Mouse (Mus musculus): ENCODE results near the gene Actr5. TPM values are rescaled to one million over a fixed set of nuclear protein-coding genes. Genes with fewer than 3 reads are reported as not detected.
A peak's percentile ranks its signal among the peaks of the same experiment; 100 is the strongest.

Gene Actr5
- polyA plus RNA-seq, 1 experiment: 14.0 TPM

DNA sequence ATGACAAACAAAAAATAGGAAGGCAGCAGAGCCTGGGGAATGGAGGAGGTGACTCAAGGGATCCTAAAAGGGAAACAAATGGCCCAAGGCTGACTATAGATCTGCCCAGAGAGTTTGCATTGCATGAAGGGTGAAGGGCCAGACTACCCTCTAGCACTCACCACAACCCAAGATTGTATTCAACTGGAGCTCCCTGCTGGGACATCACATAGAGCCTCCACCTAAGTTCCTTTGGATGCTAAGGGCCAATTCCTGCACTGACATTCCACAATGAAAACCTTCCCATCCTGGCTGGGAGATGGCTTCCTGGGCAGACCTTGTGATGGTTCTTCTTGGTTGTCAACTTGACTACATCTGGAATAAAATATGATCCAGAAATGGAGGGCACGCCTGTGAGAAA is 23.4 kb upstream of the Actr5 start:
- no peak for DNase-seq (ENCODE audit: low read depth)
- TF ChIP-seq POLR2A (IDR thresholded peaks at IDR 0.05; ENCODE audit: borderline replicate concordance, extremely low read depth, insufficient read depth, insufficient read length, poor library complexity, severe bottlenecking): no peak
- TF ChIP-seq CTCF (IDR thresholded peaks at IDR 0.05; ENCODE audit: borderline replicate concordance, extremely low read depth, insufficient read depth, insufficient read length): no peak

DNA sequence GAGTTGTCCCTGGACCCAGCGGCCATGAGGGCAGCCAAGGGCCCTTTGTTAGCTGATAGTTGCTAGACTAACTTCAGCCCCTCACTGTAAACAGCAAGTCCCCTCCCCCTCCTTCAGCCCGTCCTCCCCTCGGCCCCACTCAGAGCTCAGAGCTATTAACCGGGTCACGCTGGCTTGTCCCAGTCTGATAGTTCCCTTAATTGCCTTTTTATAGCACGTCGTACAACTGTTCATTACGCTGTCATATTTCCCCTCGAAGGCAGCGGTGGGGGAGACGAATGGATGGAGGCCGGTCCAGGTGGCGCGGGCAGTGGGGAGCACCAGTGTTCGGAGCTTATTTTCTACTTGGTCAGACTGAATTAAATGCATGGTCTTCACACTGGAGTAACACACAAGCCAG is 22.0 kb upstream of the Actr5 start:
- no peak for TF ChIP-seq POLR2A (IDR thresholded peaks at IDR 0.05; ENCODE audit: borderline replicate concordance, extremely low read depth, insufficient read depth, insufficient read length, poor library complexity, severe bottlenecking)
- no peak for TF ChIP-seq CTCF (IDR thresholded peaks at IDR 0.05; ENCODE audit: borderline replicate concordance, extremely low read depth, insufficient read depth, insufficient read length)
- peak; percentile 83 for DNase-seq (ENCODE audit: low read depth)

DNA sequence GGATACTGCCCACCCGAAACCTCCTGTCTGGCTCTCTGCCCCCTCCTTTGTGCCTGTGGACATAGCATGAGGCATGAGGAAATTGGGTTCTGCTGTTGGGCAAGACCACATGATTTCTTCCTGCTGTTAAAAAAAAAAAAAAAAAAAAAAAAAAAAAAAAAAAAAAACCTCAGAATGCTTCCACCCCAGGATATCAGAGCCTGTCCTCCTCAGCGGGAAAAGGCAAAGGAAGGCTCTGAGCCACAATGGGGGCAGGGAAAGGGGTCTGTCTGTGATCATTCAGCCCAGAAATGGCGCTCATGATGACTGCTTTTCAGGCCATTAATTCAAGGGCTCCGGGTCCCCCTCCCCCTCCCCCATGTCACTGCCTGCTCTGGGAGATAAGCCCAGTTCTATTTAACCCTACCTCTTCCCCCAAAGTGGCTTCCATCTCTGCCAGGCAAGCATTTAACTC is 18.1 kb upstream of the Actr5 start:
- TF ChIP-seq POLR2A (IDR thresholded peaks at IDR 0.05; ENCODE audit: borderline replicate concordance, extremely low read depth, insufficient read depth, insufficient read length, poor library complexity, severe bottlenecking): no peak
- no peak for TF ChIP-seq CTCF (IDR thresholded peaks at IDR 0.05; ENCODE audit: borderline replicate concordance, extremely low read depth, insufficient read depth, insufficient read length)
- peak; percentile 95 for DNase-seq (ENCODE audit: low read depth)

DNA sequence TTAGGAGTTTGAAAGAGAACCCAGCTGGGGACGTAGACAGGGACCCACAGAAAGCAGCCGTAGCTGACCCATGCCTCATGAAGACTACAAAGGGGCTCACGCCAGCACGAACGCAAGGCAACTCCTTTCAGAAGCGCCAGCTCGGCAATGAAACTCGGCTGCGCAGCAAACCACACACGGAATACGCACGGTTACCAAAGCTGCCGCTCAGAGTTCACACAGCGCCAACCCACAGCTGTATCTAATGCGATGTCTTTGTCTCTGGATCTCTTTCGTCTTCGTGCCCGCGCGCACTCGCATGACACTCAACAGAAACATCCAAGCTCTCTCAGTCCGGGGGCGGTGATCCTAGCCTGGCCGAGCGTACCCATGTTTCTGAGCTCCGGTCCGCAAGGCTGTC is 15.0 kb upstream of the Actr5 start:
- DNase-seq (ENCODE audit: low read depth): peak; percentile 72
- TF ChIP-seq POLR2A (IDR thresholded peaks at IDR 0.05; ENCODE audit: borderline replicate concordance, extremely low read depth, insufficient read depth, insufficient read length, poor library complexity, severe bottlenecking) (no peak), CTCF (IDR thresholded peaks at IDR 0.05; ENCODE audit: borderline replicate concordance, extremely low read depth, insufficient read depth, insufficient read length) (no peak)

DNA sequence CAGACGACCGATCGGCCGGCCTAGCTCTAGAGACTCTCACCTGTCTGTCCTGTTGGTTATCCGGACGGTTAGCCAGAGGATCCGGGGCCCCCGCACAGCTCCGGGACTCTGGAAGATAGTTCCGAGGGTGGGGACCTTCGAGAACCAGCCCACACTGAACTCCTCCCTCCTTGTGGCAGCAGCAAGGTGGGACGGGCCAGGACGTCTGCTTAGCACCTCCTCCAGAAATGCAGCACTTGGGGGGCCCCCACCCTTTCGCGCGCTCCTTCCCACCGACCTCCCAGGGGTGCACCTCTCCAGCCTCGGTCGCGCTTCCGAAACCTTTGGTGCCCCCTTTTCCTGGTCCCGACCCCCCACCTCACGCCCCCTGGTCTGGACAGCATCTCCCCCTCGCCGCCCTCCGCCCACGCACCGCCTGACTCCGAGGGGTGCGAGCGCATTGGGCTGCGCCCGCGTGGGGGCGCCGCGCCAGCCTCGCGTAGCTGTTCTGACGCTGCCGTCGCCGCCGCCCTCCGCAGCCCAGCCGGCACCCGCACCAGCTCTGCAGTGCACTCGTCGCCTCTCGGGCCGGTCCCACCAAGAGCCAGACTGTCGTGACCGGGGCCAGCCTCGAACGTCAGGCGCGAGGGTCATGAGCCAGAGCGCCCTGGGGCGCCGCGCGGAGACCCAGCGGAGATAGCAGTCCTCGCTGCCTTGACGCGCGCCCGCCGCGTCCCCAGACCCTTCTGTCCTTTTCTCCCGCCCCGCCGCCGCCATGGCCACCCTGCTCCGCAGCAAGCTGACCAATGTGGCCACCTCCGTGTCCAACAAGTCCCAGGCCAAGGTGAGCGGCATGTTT is 14.0 kb upstream of the Actr5 start, which contains the start of gene Slc32a1:
Gene Slc32a1, plus strand, starts transcription at position 280 of the 838 bp plus-strand sequence.
- TF ChIP-seq POLR2A (IDR thresholded peaks at IDR 0.05; ENCODE audit: borderline replicate concordance, extremely low read depth, insufficient read depth, insufficient read length, poor library complexity, severe bottlenecking) (0 out of 2 replicates have a peak, but pooled peaks have one; percentile 29), CTCF (IDR thresholded peaks at IDR 0.05; ENCODE audit: borderline replicate concordance, extremely low read depth, insufficient read depth, insufficient read length) (no peak)
- DNase-seq (ENCODE audit: low read depth): peak; percentile 90

DNA sequence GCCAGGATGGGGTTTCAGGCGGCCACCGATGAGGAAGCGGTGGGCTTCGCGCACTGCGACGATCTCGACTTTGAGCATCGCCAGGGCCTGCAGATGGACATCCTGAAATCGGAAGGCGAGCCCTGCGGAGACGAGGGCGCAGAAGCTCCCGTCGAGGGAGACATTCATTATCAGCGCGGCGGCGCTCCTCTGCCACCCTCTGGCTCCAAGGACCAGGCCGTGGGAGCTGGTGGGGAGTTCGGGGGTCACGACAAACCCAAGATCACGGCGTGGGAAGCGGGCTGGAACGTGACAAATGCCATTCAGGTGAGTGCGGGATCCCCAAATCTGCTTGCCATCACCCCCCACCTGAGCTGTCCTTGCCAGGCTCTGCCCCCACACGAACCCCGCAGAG is 13.4 kb upstream of the Actr5 start:
- no peak for DNase-seq (ENCODE audit: low read depth)
- TF ChIP-seq CTCF (IDR thresholded peaks at IDR 0.05; ENCODE audit: borderline replicate concordance, extremely low read depth, insufficient read depth, insufficient read length) (no peak), POLR2A (IDR thresholded peaks at IDR 0.05; ENCODE audit: borderline replicate concordance, extremely low read depth, insufficient read depth, insufficient read length, poor library complexity, severe bottlenecking) (no peak)

DNA sequence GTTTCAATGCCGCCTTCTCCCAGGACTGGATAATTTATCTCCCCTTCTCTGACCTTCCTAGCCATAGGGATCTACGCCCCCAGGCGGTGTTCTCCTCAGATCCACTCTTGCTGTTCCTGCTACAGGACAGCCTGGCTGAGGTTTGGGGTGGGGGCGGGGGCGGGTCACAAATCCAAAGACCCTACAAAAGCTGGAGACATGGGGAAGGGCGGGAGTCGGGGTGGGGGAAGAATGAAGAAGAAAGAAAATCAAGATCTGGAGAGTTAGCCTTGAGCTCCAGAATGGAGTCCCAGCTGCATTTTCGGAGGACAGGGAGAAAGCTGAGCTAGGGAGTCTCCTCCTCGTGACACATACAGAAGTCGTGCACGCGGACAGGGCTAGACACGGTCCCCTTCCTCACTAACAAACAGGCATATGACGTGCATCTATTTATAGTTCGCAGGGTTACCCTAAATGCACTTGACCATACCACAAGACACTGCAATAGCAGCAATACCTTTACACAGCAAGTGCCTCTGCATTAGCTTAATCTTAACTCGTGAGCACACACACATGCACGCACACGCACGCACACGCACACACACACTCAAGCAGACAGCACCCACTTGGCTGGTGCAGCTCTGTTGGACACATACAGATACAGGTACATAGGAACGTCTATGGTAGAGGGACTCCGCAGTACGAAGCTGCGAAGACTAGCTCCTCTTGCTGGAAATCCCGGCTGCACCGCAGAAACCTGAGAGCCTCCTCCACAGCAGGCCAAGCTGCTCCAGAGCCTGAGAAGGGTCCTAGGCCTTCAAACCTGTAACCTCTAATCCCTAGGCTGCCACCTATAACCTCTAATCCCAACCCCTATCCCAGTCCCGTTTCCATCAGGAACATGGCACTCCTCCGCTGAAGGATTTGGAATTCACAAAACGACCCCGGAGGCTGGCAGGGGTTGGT is 12.7 kb upstream of the Actr5 start:
- DNase-seq (ENCODE audit: low read depth): no peak
- TF ChIP-seq POLR2A (IDR thresholded peaks at IDR 0.05; ENCODE audit: borderline replicate concordance, extremely low read depth, insufficient read depth, insufficient read length, poor library complexity, severe bottlenecking): no peak
- no peak for TF ChIP-seq CTCF (IDR thresholded peaks at IDR 0.05; ENCODE audit: borderline replicate concordance, extremely low read depth, insufficient read depth, insufficient read length)

DNA sequence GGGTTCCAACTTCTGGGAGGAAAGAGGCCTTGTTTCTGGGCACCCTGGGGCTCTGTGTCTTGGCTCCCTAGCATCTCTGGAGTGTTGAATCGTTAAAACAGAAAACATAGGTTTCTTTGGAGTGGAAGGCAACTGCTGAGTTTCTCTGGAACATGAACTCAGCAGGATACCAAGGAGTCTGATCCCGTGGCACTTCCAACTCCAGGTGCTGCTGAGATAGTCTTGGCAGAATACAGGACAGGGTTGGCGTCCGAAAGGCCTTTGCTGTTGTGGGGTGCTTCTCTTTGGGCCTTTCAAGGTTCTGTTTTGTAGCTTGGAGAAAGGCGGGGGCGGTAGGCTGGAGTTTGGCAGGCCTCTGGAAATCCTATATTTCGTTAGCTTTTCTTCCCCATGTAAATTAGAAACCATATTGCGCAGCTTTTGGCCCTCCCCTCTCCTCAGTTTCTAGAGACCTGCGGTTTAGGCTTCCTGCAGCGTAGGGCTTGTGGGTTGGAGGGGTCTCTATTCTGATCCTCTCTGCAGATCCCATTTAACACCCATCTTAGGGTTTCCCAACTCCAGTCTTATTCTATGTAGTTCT is 11.9 kb upstream of the Actr5 start:
- DNase-seq (ENCODE audit: low read depth): no peak
- TF ChIP-seq CTCF (IDR thresholded peaks at IDR 0.05; ENCODE audit: borderline replicate concordance, extremely low read depth, insufficient read depth, insufficient read length): no peak
- TF ChIP-seq POLR2A (IDR thresholded peaks at IDR 0.05; ENCODE audit: borderline replicate concordance, extremely low read depth, insufficient read depth, insufficient read length, poor library complexity, severe bottlenecking): no peak

DNA sequence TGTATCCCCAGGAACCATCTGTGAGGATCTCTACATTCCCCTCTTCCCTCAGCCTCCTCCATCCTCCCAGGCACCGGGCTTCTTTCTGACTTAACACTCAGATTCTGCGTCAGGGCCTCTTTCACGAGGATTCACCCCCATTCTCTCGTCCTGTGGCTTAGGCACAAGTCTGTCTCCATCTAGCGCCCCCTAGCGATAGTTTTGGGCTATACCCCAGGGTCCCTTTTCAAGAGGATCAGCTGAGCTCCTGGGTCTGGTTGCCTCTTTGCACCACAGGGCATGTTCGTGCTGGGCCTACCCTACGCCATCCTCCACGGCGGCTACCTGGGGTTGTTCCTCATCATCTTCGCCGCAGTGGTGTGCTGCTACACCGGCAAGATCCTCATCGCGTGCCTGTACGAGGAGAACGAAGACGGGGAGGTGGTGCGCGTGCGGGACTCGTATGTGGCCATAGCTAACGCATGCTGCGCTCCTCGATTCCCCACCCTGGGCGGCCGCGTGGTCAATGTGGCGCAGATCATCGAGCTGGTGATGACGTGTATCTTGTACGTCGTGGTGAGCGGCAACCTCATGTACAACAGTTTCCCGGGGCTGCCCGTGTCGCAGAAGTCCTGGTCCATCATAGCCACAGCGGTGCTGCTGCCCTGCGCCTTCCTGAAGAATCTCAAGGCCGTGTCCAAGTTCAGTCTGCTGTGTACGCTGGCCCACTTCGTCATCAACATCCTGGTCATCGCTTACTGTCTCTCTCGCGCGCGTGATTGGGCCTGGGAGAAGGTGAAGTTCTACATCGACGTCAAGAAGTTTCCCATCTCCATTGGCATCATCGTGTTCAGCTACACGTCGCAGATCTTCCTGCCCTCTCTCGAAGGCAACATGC is 10.9 kb upstream of the Actr5 start:
- DNase-seq (ENCODE audit: low read depth): peak; percentile 95
- peak; percentile 84 for TF ChIP-seq CTCF (IDR thresholded peaks at IDR 0.05; ENCODE audit: borderline replicate concordance, extremely low read depth, insufficient read depth, insufficient read length)
- TF ChIP-seq POLR2A (IDR thresholded peaks at IDR 0.05; ENCODE audit: borderline replicate concordance, extremely low read depth, insufficient read depth, insufficient read length, poor library complexity, severe bottlenecking): no peak

DNA sequence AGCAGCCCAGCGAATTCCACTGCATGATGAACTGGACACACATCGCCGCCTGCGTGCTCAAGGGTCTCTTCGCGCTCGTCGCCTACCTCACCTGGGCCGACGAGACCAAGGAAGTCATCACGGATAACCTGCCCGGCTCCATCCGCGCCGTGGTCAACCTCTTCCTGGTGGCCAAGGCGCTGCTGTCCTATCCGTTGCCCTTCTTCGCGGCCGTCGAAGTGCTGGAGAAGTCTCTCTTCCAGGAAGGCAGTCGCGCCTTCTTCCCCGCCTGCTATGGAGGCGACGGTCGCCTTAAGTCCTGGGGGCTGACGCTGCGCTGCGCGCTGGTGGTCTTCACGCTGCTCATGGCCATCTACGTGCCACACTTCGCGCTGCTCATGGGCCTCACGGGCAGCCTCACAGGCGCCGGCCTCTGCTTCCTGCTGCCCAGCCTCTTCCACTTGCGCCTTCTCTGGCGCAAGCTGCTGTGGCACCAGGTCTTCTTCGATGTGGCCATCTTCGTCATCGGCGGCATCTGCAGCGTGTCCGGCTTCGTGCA is 10.2 kb upstream of the Actr5 start:
- no peak for DNase-seq (ENCODE audit: low read depth)

More for the DNA sequence above, 10.2 kb upstream of the Actr5 start:
- TF ChIP-seq POLR2A (IDR thresholded peaks at IDR 0.05; ENCODE audit: borderline replicate concordance, extremely low read depth, insufficient read depth, insufficient read length, poor library complexity, severe bottlenecking) (no peak), CTCF (IDR thresholded peaks at IDR 0.05; ENCODE audit: borderline replicate concordance, extremely low read depth, insufficient read depth, insufficient read length) (no peak)
